Mouse (Mus musculus) heart, adult 11 months (tissue): ENCODE measurements around the gene Gm340.

Experiments
- DNase-seq: peaks from one replicate; pipeline ENCODE4 v3.0.0; 2022

Gene Gm340

DNA sequence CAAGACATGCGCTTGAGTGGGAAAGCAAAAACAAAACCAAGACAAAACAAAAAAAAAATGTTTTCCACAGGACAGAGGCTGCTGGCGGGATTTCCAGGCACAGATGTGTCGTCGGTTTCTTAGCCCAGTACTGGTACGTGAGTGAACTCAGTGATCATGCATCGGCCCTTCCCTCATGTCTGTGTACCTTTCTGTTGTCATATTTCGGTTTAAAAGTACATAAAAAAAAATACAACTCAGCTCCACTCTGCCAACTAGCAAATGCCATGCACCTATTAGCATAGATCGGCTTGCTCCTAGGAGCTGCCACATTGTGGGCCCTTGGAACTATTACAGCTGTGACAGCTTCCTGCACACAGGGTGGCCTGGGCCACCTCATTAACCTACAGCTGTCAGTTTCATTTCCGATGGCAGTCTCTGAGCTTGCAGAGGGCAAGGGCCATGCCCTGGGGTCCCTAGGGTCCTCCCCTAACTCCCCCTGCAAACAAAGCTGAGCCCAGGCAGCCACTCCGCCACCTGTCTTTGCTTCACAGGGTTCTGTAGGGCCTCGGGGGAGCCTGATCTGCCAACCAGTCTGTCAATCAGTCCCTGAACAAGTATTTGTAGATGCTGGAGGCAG lies 33.5 kb downstream of the Gm340 start:
- peak; percentile 91 for DNase-seq

DNA sequence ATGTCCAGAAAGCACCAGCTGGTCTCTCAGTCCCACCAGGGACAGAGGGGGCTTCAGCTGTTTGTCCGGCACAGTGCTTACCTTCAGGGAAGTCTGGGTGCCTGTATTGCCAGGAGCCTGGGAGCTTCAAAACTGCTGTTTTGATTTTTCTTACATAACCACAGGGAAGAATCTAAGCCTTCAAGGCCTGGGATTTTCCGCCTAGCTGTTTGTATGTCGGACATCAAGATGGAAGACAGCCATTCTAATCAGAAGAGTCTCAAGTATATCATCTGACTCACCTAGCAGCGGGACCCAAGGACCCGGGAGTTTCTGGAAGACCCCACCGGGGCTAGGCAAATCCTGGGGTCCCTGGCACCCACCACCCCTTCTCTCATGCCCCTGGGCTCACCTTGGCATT lies 34.1 kb downstream of the Gm340 start:
- no peak for DNase-seq

DNA sequence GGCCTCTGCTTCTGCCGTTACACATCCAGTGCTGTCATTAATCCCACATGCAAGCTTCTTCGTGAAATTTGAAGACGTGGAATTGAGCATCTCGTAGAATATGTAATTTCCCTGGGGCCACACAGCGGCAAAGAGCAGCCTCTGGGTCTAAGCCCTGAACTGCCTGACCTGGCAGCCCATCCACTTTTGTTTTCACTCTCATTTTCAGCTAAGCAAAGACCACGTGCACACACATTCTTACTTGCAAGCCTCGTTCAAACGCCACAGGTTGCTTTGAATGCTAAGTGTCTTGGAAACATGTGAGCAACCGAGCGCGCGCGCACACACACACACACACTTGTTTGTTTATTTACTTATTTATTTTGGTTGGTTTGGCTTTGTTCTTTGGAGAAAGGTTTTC lies 34.9 kb downstream of the Gm340 start:
- no peak for DNase-seq

DNA sequence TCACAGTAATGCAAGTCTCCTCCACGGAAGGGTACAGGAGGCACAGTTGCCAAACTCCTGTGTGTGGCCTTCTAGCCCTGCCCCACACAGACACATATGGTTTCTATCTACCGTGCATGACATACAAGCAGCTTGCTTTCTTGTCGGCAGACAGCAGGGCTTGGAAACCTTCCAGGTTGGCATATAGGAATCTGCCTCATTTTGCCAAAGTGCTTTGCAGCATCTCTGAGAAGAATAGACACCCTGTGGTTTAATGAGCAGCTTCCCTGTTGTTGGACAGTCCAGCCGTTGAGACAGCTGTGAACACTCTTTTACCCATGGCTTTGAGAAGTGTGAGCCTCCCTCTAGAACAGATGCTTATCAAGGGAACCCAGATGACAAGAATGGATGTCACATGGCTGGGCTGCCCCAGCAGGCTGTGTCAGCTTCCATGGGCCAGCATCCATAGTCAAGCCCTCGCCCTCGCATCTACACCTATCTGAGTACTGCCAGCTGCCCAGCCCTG lies 36.0 kb downstream of the Gm340 start:
- no peak for DNase-seq

DNA sequence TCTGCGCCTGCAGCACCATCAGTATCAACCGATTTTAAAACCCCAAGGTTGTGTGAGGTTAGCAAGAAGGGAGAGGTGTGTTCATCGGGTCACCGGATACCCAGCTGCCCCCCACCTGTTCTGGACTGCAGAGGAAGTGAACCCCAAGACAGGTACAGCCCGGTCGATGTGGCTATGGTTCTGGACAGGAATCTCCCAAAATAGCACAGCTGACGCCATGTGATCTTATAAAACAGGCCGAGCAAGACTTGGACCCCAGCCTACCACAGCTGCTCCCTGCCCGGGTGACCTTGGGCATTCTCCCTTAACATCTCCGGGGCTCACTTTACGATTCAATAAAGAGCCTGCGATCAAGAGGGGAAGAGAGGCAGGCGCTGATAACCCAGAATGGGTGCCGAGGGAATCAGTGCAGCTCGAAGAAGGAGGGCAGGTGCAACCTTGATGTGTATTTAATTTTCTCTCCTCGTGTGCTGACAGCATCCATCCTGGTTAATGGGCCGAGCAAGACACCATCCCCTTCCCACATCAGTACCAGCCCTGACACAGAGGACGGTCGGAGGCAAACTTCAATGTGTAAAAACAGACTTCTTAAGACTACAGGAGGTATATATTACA lies 36.7 kb downstream of the Gm340 start:
- peak; percentile 93 for DNase-seq

DNA sequence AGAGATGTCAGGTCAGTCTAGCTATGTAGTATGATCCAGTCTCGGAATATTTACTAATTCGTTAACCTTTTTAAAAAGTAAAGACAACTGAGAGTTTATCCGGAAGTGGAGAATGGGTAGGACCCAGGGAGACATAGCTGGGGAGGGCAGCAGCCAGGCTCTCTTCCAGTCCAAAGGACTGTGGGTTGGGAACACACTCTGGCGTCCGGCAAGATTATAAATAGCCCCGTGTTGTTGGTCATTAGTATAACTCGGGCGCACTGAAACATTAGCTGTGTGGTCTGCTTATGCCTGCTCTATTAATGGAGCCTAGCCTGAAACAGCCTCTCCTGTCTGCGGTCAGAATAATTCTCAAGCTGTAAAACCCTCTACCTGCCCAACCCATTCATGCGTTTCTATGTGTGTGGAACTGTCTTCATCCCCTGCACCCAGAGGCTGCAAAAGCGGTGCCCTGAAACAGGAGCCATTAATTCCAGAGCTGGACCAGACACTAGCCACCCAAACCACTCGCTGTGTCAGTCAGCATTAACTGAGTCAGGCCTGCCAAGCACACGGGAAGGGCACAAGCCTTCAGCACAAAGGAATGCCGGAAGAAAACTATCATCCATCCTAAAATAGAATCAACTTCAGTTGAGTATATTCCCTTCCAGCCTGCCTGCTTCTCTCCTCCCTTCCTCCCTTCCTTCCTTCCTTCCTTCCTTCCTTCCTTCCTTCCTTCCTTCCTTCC lies 38.4 kb downstream of the Gm340 start:
- DNase-seq = no peak

DNA sequence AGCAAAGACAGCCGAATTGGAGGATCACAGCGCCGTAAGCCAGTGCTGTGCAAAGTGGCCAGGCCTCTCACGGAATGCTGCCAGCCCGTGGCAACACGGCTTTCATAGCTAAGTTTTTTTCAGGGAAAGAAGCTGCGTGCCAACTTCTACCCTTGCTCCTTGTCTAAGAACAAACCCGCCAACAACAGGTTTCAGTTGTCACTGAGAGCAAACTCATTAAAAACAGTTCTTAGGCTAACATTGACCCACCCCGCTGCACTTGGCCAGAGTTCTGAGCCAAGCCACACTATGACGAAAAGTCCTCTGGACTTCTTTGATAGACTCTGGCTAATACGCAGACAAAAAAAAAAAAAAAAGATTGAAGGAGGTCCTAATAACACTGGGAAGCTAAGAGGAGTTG lies 46.8 kb downstream of the Gm340 start:
- no peak for DNase-seq

DNA sequence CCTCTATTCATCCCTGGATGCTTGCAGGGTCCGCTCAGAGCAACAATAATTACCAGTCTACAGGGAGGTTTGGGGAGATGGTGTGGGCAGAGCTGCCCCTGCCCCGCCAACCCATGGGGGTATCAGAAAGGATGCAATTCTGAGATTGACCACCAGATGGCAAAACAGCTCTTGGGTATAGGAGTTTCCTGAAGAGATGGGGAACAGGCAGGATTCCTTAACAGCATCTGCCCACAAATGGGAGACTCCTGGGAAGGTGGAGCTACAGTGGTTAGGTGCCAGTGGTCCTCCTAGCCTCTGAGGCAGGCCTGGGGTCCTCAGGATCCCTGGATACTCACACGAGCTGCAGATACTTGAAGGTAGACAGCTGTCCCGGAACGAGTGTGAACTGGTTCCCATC lies 47.4 kb downstream of the Gm340 start:
- DNase-seq = peak; percentile 86

DNA sequence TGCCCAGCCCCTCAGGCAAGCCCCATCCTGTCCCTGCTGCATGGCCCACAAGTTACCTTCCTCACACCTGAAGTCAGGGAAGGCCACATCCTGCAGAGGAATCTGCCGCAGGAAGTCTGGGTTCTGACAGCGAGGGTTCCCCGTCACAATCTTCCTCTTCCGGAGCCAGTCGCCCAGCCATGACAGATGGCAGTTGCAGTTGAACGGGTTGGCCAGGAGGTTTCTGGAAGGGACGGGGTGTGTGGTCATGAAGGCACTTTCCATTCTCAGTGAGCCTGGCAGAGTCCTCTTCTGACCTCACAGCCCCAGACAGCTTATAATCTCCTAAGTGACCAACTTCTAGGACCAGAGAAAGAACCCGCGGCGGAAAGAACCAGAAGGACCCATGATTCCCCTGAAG lies 51.9 kb downstream of the Gm340 start:
- DNase-seq = no peak

DNA sequence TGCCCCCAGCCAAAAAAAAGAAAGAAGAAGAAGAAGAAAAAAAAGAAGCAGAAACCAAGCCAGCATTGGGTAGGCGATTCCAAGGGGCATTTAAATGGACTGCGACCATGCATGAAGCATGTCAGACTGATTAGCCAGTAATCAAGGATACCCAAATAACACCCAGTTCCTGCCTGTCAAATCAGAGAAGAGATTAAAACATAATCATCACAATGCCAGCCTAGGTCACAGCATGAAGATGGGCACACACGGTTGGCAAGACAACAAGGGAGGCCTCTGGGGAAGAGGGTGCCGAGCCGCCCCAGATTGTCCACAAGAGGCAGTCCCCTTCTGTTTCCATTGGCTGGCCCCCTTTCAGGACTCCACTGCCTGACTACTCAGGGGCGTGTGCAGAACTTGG lies 52.8 kb downstream of the Gm340 start:
- no peak for DNase-seq
